In the genomic region with DNA sequence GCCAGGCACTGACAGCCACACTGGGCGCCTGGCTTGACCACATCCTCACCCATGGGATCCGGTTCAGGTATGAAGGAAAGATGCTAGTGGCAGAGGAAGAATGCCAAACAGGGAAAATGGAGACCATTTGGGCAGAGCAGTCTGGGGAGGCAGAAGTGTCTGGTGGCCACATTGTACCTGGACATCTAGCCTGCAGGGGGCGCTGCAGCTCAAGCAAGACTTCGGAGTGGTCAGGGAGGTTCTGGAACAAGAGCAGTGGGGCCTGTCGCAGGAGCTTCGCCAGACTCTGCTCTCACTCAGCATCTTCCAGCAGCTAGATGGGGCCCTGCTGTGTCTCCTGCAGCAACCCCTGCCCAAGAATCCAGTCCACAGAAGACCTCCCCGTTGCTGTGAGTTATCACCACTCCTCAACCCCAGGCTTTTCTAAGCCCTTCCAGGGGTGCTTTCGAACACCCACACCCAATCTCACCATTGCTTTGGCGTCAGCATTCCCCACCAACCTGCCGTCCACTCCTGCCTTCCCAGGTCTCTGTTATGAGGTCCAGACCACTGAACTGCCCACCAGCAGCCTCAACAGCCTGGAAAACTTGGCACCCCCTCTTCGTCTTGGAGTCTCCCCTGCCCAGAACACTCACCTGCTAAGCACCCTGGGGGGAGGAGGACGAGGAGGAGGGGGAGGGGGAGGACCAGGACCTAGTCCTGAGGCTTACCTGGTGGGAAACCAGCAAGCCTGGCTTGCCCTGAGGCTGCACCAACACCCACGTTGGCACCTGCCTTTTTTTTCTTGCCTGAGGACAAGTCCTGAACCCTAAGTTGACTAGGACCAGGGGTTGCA, we compare ENCODE assay signal across 7 mouse cellular contexts. TPM values are rescaled to one million over a fixed set of nuclear protein-coding genes. Genes with fewer than 3 reads are reported as not detected.
A peak's percentile ranks its signal among the peaks of the same experiment; 100 is the strongest.
DNase-seq lines count a peak whose midpoint lies in the region.

No protein-coding gene starts in this region.

- H3K4me1 ChIP-seq in erythroblast, embryonic 14.5 days (ENCODE audit: control insufficient read depth), result peaks cover 56% of the 10 kb centered on the region

- H3K9me3 ChIP-seq in erythroblast, embryonic 14.5 days (ENCODE audit: control insufficient read depth, low read length), result no peaks in the 10 kb centered on the region

- H3K36me3 ChIP-seq in erythroblast, embryonic 14.5 days (ENCODE audit: control insufficient read depth), result peaks cover 72% of the 10 kb centered on the region

- intact Hi-C loops in heart, postnatal 36 days (cut with DNase I), result loop anchor here (5.0 kb wide), 1 partner anchor 170 kb away; no protein-coding TSS in a partner anchor

- peak overlapping the region; percentile 68 for H3K4me3 ChIP-seq in erythroblast, embryonic 14.5 days (replicated peaks)

- DNase-seq in MN1 (ENCODE audit: low spot score), result peak; percentile 92
- peak; percentile 83 for DNase-seq in brain, adult 2 months (ENCODE audit: low read depth, low spot score)
- peak; percentile 75 to 81 for DNase-seq in heart, postnatal 36 days
- DNase-seq in layer of hippocampus, adult 8-10 months (ENCODE audit: low spot score in 2 of 2), result peak; percentile 50 to 55
- DNase-seq in lung, postnatal 36 days, result peak; percentile 87
- DNase-seq in right cerebral cortex, postnatal 4 days, result peak; percentile 76

- H3K27me3 ChIP-seq in erythroblast, embryonic 14.5 days (ENCODE audit: control insufficient read depth), result no peaks in the 10 kb centered on the region

RNA-seq across cellular contexts. Expression of a gene that starts 1.1 kb away (rescaled TPM):
- polyA plus RNA-seq in erythroblast, embryonic 14.5 days (2012), result 12.3 and 12.8 TPM in 2 replicates
- 100 to 1,000 TPM; 123 to 132 TPM for total RNA-seq in heart, postnatal 36 days (2021)
- 10 to 100 TPM; 52.2 to 63.0 (median 61.9) TPM for total RNA-seq in layer of hippocampus, adult 8-10 months (2022)

RNA-seq across cellular contexts. Expression of a gene that starts 6.4 kb away (rescaled TPM):
- 0.18 and 0.27 TPM in 2 replicates for polyA plus RNA-seq in erythroblast, embryonic 14.5 days (2012)
- 1 to 10 TPM; 1.1 to 1.4 TPM for total RNA-seq in heart, postnatal 36 days (2021)
- 1 to 10 TPM; 7.5 to 9.1 (median 8.5) TPM for total RNA-seq in layer of hippocampus, adult 8-10 months (2022)

RNA-seq across cellular contexts. Expression of a gene that starts 6.4 kb away (rescaled TPM):
- polyA plus RNA-seq in erythroblast, embryonic 14.5 days (2012), result 0.18 and 0.43 TPM in 2 replicates
- 1 to 10 TPM; 1.4 to 1.5 TPM for total RNA-seq in heart, postnatal 36 days (2021)
- total RNA-seq in layer of hippocampus, adult 8-10 months (2022), result 10 to 100 TPM in 1 of 4 experiments, 1 to 10 TPM in 3; 6.6 to 13.8 (median 8.9) TPM

RNA-seq across cellular contexts. Expression of a gene that starts 7.5 kb away (rescaled TPM):
- polyA plus RNA-seq in erythroblast, embryonic 14.5 days (2012), result 3.9 and 4.2 TPM in 2 replicates
- total RNA-seq in heart, postnatal 36 days (2021), result 1 to 10 TPM; 8.2 to 8.8 TPM
- total RNA-seq in layer of hippocampus, adult 8-10 months (2022), result 10 to 100 TPM; 23.7 to 30.1 (median 28.2) TPM

RNA-seq across cellular contexts. Expression of a gene that starts 13.6 kb away (rescaled TPM):
- polyA plus RNA-seq in erythroblast, embryonic 14.5 days (2012), result 16.2 and 18.3 TPM in 2 replicates
- 10 to 100 TPM; 71.0 to 71.7 TPM for total RNA-seq in heart, postnatal 36 days (2021)
- 10 to 100 TPM; 47.2 to 57.7 (median 52.1) TPM for total RNA-seq in layer of hippocampus, adult 8-10 months (2022)

Comparison
In these comparisons a context has a peak if more than half of its experiments do, and no peak if none do; other contexts are left out.
1. Peak in every context shown above with its lines: DNase-seq and H3K4me3 ChIP-seq.